Mouse (Mus musculus): ENCODE results near the gene Epha6.
"Not testable (repeated sequence)": the region's sequence is repeated elsewhere in the genome, so short reads cannot be mapped to it uniquely, and the experiment has no call there.

Gene Epha6

DNA sequence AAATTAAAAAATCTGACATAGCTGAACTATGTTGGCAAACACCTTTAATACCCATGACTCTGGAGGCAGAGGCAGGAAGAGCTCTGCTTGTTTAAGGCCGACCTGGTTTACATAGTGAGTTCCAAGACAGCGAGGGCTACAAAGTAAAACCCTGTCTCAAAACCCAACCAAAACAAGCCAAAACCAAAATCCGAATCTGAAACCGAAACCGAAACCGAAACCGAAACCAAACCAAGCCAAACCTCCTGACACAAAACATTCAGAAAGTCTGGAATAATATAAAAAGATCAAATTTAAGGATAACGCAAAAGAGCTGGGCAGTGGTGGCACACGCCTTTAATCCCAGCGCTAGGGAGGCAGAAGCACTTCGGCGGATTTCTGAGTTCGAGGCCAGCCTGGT is 725.3 kb downstream of the Epha6 start:
- DNase-seq: no peak

DNA sequence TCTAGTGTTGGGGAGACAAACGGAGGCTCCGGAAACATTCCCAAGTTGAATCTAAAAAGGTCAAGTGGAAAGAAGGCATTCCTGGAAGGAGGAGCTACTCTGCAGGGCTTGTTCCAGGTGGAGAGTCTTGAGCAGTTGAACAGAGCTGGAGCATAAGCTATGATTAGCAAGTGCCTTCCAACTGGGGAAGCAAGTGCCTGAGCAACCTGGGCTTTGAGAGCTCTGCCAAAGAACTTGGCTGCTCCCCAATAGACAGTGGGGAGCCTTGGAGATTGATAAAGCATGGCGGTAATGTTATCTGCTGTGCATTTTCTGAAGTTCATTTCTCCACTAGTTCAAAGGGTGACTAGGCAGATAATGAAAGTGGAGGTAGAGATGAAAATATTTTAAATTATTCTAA is 733.5 kb downstream of the Epha6 start:
- DNase-seq: no peak

DNA sequence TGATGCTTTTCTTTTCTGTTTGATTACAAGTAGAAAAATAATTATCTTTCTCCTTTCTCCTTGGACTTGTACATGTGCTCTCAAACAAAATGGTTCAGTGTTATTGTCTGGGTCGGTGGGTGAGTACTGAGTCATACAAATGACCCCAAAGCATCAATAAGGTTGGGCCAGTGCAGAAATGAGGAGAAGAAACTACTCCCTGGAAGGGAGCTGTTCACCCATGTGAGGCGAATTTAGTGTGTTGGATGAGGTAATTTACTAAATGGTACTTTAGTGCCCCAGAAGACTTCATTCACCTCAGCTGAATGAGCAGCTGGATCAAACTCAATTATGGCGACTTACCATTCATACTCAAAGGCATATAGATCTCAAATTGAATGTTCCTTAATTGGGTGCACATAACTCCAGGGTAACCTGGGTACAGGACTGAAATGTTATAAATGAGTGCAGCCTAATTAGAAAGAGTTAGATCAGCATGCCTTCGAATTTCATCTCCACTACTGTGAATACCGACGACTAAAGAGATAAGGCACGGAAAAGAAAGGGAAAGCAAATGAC is 751.1 kb downstream of the Epha6 start:
- no peak for DNase-seq

DNA sequence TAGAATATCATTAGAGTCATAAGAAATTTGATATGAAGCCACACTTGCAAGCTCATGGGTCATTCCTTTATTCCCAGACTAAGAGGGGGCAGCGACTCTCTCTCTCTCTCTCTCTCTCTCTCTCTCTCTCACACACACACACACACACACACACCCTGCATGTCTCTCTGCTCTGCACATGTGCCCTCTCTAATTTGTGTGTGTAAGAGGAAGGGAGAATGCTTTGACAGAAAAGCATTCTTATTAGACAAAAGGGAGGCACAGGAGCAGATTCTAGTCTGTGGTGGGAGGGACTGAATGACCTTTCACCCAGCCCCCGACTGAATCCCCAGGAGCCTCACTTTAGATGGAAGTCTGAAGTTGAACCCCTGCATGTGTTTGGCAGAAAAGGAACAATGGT is 752.6 kb downstream of the Epha6 start:
- DNase-seq: no peak

DNA sequence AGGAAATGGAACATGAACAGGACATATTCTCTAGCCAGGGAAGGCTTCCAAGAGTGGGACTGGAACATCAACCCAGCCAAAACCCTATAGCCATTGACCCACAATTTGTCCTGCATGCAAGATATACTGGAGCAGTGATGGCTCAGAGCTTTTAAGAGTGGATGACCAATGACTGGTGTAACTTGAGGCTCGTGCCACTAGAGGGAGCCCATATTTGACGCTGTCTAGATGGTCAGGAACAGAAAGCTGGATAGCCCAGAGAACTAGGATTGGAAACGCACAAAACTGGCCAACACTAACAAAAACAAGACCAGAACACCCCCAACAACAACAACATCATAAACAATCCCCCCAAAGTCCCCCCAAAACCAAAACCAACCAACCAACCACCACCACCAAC is 758.8 kb downstream of the Epha6 start:
- DNase-seq: no peak

DNA sequence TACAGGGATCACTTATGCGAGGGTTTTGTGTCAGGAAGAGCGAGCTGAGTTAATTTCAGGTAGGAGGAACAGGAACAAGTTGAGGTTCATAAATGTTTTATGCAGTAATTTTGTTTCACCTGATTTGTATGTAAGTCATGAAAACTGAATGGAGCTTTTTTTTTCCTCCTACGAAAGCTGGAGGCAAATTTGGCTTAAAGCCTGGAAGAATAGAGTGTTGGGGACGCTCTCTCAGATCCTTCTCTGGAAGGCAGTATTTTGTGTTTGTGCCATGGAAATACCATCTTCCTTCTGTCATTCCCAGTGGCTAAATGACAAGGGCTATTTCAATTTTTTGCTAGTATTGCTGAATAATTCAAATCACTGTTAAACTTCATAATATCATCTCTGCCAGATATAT is 768.6 kb downstream of the Epha6 start:
- no peak for DNase-seq

DNA sequence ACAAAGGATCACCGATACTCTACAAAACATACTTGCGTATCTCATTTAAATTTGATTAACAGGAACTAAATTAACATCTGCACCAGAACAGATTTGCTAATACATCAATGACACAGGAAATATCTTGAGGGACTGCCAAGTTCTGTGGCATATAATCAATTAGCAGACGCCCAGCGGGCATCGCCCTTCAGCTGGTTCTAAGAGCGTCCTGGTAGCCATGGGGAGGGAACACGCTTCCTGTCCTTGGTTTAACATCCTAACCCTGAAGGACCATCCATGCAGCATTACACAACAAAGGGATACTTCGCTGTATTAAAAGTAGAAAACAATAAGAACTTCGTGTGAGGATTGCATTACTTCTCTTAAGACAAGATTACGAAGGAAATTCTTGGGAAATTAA is 769.0 kb downstream of the Epha6 start:
- no peak for DNase-seq

DNA sequence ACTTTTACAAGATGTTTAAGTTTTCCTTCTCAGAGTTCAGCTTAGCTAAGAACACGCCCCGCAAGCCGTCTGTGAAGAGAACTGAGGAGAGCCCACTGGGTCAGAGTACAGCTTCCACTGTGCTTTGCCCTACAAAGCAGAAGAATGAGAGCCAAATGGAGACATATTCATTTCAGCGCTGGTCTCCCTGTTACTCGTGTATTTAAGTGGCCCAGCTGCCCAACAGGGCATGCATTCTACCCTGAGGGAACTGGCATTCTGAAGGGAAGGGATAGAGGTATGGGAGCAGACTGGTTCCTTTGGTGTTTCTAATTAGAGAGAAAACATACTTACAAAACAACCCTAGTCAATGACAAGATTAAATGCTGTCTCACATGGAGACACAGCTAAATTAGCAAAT is 772.9 kb downstream of the Epha6 start:
- DNase-seq: no peak

DNA sequence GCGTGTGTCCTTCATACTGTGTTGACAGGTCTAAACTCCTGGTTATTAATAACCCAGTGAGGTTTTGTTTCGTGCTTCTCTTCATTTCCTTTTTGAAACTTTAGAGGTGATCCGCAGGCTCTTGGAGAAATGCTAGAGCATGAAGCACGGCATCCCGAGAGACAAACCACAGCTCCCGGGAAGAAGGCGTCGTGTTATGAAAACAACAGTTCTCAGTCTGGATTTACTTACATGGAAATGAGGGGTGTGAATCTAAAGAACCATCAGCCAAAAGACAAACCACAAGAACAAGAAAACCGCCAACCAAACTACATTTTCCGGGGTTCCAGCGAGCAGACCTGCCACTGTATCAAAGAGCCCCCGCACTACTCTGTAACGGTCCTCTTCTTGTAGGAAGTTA is 775.7 kb downstream of the Epha6 start:
- no peak for DNase-seq

DNA sequence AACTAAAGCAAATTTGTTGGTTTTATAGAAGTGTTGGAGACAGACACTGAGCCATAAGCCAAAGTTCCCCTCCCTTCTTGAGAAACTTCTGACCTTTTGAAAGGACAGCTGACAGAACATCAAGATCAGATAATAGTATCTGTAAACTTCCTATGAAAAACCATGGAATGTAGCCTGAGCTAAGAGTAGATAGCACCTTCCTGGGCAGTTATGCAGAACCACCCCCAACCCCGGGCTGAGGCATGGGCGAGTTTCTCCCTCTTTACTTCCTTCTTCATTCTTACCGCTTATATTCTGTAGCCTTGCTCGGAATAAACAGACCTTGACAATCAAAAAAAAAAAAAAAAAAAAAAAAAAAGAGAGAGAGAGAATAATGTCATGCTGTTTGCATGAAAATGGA is 805.5 kb downstream of the Epha6 start:
- DNase-seq: not testable (repeated sequence)

DNA sequence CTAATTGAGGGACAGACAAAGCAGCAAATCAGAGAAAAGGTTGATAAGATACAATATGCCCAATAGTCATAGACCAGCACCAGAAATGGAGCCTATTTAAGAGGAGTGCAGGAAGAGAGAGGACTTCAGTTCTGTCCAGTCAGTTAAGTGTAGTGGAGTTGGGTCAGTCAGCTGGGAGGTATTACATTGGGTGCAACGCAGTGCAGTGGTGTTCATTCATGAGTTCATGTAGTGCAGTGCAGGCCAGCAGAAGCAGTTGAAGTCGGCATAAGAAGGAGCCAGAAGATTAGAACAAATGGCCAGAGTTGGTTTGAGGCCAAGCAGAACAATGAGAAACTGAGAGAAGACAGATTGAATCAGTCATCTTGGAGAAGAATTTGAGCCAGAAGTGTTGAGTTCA is 833.0 kb downstream of the Epha6 start:
- no peak for DNase-seq

DNA sequence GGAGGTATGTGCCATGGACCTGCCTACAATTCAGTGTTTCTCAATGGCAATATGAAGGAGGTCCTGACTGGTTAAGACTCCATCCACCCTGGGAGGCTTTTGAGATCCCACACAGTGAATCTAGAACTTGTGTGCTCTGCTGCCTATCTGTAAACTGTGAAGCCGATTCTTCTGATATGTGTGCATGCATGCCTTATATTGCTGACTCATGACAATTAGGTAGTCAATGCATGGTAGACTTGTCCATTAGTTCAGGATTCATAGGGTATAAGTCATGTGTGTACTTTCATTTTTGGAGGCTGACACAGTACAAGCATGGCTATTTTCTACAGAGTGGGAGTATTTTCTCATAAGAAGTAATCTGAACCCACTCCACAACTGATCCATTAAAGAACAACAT is 834.9 kb downstream of the Epha6 start:
- no peak for DNase-seq

DNA sequence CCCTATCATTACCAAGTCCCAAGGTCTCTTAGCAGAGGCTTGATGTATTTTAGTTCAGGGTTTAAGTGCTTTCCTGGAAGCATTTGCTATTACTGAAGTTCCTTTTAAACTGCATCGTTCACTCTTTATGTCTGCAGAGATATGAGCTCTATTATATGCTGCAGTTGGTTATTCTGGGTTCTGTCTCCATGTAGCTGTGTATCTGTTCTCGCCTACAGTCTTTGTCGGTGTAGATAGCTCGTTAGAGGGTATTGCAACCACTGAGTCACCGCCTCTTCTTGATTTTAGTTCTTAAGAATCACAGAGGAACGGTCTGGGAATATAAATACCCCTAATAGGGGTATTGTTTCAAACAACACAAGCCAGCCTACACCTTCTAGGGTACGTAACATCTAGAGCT is 835.4 kb downstream of the Epha6 start:
- no peak for DNase-seq

DNA sequence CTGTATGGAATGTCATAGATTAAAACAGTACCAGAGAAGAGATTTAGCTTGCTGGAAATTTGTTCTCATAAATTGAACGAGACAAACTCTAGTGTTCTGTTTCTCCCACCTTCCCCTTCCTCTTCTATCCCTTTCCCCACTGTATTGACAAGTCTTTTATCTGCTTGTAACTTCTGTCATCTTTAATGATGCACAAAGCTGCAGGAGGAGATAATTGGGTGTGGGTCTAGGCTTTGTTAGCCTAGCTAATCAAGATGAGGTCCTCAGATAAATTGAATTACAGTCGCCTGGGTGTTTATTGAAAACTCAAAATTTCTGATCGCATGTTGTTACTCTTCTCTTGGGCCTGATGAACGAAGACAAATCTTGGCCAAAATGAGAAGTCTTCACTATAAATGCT is 844.5 kb downstream of the Epha6 start:
- DNase-seq: no peak

DNA sequence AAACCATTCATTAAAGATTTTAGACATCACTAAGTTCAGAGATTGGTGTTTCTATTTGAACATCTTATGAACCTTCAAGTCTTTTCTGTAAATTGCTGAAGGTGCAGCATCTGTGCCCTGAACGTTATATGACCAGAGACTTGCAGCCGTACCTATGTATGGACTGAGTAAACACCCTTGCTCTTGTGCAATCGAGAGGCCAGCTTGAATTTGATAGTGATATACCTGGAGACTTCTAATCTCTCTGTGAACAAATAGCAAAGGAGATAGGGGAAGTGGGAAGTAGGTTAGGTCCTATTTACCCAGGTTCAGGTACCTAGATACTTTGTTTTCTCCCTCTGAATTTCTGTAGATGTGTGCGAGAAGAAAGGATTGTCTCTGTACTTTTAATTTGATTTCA is 854.4 kb downstream of the Epha6 start:
- no peak for DNase-seq

DNA sequence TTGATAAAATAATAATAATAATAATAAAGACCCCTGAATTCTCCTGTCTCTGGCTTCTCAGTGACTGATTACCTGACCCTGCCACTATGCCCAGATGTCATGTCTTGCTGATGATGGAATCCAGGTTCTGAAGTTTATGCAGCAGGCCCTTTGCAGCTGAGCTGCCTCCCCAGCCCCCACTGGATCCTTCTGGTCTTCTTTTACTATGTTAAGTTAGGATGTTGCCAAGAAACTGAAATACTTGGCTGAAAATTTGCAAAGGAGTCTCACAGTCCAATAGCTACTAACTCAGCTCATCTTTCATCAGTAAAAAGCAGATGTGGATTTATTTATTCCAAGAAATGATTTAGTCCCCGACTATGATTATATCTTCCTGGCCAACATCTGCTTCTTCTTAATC is 861.7 kb downstream of the Epha6 start:
- no peak for DNase-seq

DNA sequence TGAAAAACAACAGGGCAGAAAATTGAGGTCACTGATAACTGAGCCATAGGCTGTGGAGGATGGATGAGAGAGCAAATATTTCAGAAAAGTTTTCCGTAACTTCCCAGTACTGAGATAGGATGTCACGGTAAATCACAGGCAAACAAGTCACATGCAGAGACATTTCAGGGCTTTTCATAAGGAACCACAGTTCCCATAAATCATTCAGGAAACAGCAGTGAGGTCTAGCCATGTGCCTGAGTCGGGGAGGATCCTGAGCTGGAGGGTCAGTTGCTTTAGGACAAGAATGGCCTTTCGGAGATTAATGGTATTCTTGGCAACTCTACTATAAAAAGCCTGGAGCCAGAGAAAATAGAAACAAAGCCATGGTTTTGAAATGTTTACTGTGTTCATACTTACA is 889.8 kb downstream of the Epha6 start:
- DNase-seq: no peak

DNA sequence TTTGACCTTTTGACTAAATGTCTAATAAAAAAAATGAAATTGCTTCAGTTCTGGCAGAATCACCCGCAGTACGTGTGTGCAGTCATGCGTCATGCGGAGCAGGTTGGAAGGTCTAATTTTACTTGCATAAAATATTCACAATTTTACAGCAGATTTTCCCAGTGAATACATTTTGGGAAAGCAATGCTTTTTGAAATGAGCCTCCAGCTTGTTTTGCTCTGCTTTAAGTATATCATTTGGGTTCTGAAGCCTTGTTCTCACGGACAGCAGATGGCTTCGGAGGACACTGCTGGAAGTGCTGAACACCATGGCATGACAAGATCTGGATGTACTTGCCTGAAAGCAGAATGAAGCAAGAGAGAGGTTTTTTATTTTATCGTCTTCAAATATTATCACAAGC is 912.1 kb downstream of the Epha6 start:
- DNase-seq: peak; percentile 89

DNA sequence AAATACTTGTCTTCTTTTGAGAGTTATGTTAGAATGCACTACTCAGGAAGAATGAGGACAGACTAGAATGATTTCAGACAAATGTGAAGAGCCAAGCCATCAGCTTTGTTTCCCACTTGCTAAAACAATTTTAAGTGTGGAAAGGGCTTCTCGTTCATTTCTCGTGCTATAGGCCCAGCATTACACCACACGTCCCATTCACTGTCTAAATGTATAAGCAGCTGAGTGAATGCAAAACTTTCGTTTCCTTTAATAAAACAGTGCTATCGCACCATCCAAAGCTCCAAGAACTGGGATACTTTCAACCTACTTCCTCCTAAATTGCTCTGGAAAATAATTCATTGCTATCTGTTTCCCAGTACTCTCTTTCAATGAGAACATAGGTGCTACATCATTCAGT is 916.2 kb downstream of the Epha6 start:
- DNase-seq: no peak

DNA sequence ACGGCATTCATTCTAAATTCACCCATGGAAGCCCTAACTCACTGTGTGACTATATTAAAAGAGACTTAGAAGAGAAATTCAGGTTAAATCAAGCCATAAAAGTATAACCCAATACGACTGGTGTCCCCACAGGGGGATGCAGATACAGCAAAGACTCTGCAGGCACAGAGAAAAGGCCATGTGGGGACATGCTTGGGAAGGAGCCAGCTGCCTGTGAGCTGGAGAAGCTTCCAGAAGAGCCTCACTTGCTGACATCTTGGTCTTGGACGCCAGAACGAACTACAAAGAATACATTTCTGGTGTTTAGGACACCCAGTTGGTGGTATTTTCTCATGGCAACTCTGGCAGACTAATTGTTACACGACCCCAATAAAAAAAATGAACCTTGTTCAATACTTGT is 920.2 kb downstream of the Epha6 start:
- no peak for DNase-seq

DNA sequence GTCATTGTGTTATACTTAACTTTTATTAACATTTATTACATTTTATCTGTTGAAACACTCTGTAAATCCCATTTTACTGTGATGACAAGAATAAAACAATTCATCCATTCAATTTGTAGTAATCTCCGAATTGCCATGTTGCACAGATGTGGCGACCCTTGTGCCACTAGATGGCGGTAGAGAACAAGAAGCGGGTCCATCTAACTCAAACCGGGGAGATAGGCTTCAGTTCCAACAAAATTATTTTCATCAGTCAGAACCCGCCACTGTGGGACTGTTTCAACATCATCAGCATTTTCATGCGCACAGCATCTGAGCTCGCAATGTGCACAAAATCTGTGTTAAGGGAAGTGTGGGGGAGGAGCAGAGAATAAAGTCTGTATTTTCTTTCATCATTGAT is 921.9 kb downstream of the Epha6 start:
- peak; percentile 73 for DNase-seq

DNA sequence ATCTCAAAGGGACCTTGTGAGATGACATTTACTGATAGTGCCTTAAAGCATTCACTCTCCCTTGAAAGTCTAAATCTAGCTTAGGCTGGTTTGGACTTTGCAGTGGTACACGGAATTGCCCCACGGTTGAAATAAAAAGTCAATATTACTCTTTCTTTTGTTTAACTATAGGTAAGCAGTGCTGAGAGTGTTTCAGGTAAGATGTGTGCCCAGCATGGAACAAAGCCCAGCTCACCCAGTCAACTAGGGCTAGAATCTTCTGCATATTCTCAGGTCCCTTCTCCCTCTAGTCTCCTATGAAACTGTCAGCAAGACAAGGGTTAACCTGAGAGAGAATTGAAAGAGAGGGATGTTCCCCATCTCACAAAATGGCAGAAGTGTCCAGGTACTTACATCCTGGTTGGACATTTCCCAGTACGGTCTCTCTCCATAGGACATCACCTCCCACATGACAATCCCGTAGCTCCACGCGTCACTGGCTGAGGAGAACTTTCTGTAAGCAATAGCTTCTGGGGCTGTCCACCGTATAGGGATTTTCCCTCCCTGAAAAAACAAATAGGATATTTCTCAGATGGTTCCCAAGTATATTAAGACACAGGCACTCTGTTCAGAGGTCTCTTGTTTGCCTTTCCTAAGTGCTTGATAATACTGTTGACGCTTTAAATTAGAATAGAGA is 923.0 kb downstream of the Epha6 start:
- DNase-seq: no peak

DNA sequence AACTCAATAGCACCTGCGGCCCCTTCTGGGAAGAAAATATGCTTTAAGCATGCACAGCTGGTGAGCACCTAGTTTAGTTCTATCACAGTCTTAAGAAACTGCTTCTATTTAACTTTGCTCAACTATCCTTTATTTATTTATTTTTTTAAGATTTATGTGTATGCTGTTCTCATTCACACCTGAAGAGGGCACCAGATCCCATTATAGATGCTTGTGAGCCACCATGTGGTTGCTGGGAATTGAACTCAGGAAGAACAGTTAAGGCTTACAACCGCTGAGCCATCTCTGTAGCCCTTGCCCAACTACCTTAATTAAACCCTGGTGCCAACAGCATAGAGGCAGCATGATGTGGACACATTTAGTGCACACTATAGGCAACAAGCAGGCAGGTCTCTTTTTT is 938.4 kb downstream of the Epha6 start:
- no peak for DNase-seq

DNA sequence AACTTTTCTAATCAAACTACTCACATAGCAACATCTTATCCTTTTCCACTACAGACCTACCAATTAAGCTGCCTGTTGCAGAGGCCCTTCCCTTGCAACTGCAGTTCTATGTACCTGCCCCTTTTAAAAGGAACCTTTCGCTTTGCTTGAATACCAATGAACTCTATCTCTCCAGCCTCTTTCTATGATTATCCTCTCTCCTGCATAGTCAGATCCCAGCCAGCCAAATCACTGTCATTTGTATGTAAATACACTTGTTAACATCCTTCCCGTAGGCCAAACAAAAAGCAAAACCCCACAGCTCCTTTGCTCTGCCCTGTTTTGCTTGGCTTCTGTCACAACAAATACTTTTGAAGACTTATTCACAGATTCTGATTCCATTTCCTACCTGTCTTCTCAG is 961.6 kb downstream of the Epha6 start:
- DNase-seq: no peak

DNA sequence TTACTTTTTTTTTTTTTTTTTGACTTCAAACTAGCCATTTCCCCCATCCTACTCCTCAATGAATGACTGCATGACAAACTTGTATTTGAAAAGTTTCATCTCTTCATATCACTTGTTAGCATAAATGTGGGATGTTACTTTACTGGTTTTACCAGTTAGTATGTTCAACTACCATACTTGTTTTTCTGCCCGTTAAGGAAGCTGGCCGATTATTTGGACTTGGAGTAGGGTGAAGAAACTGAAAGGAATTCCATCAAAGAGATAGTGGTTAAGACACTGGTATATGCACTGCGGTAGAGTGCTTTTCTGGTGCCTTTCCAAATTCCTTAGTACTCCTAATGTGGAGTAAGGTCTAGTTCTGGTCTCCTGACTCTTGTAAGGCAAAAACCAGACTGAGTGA is 965.3 kb downstream of the Epha6 start:
- no peak for DNase-seq

Data from layer of hippocampus, adult 9-11 months (tissue).